Mouse (Mus musculus): ENCODE data around the gene R3hcc1l.

Gene R3hcc1l

DNA sequence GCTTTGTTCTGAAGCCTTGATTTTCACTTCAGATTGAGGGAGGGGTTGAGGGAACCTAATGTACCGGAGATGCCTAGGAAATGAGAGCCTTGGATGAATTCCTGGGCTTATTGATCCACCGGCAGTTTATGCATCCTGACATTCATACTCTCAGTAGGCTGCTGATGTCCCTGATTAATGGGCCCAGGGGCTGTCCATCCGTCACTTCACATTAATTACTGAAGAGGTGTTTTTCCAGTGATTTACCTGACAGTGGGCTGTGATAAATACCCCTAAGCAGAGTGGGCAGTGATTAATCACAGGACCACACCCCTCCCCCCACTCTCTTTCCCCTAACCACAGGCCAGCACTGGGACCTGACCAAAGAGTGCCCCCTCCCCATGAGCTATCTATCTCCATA lies 22.1 kb downstream of the R3hcc1l start:
- DNase-seq (ENCODE audit: low spot score in 2 of 2): no peak

DNA sequence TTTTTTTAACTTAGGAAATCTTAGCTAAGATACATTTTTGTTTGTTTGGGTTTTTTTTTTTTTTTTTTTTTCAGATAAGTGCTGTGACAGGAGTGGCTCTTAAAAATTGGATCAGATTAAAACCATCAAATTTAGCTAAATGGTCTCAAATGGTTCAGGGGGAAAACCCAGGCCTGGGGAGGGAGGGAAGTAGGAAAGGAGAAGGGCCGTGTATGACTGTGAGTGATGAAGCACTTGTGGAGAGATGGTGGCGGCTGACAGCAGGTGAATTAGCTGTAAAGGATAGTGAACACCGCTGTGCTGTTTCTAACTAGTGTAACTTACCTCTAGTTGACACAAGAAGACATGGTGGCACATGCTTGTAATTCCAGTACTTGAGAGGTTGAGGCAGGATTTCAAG lies 40.1 kb downstream of the R3hcc1l start:
- DNase-seq (ENCODE audit: low spot score in 2 of 2): no peak

GRCm38 (mm10) chr19:42561991-42562390 lies 43.4 kb downstream of the R3hcc1l start:
- DNase-seq (ENCODE audit: low spot score in 2 of 2): no peak

GRCm38 (mm10) chr19:42562981-42563380 lies 44.4 kb downstream of the R3hcc1l start:
- DNase-seq (ENCODE audit: low spot score in 2 of 2): no peak

DNA sequence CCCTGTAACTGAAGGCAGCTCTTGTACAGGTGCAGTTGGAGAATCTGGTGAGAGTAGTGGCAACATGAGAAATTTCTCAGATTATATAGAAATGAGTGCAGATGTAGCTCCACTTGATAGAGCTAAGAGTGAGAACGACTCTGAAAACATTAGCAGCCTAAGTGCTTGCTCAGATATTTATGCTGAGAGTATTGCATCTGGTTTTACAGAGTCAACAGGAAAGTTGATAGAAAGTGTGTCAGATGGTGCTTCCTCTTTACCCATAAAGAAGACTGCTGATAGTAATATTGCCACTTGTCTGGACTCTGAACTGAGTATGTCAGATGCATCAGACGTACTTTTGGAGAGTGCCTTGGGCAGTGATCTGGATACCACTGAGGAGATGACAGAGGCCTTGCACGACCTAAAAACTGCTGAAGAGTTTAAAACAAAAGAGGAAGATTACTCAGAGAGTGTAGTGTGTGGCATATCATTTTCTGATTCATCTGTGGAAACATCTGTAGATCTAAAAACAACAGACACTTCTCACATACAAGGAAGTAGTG lies 45.2 kb downstream of the R3hcc1l start:
- no peak for DNase-seq (ENCODE audit: low spot score in 2 of 2)

DNA sequence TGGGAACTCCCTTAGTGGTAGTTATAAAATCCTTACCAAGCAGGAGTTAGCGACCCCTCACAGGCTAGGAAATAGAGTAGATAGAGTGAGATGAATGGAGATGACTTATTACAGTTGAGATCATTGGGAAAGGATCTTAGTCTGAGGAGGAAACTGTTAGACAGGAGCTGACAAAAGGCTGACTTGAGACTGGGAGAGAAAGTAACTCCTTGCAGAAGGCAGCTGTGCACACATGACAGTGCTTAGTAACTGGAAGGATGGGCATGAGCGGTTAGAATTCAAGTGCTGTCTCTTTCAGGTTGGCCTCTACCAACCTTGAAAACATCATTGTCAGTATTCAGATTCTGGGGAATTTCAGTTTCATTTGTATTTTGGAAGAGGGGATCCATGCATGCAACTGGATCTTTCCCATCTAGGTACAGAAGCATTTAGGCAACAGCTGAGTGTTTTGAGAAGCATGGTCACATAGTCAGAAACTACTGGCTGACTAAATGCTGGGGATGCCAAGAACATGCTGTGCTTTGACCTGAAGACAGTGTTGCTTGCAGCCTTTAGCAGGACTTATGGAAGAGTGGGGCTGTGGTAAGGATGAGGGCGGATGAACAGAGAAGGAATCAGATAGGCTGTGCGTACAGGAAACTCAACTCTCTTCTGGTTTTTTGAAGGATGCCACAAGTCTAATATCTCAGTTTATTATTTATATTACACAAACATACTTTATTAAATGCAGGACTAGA lies 47.9 kb downstream of the R3hcc1l start:
- DNase-seq (ENCODE audit: low spot score in 2 of 2): no peak

- no peak for DNase-seq (ENCODE audit: low spot score in 2 of 2)
Measured at GRCm38 (mm10) chr19:42567020-42567419, 48.5 kb downstream of the R3hcc1l start.

DNA sequence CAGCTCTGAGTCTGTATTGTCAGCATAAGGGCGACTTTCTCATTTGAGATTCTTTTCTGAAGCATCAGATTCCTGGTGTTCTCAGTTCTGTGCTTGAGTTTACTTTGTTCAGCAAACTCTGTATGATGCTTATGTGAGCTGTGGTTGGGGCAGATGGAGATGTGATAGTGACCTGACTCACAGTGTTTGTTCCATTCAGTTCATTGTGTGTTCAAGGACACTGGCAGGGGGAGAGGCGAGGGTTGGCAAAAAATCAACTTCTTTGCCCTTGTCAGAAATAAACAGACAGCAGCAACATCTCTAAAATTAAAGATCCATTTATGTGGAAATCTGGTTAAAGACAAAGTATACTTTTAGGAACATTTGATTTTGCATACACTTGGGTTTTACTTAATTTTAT lies 50.5 kb downstream of the R3hcc1l start:
- DNase-seq (ENCODE audit: low spot score in 2 of 2): no peak

- DNase-seq (ENCODE audit: low spot score in 2 of 2): no peak
Measured at GRCm38 (mm10) chr19:42571291-42571690, 52.7 kb downstream of the R3hcc1l start.

- DNase-seq (ENCODE audit: low spot score in 2 of 2): no peak
Measured at GRCm38 (mm10) chr19:42575317-42575716, 56.8 kb downstream of the R3hcc1l start.

GRCm38 (mm10) chr19:42576856-42577255 lies 58.3 kb downstream of the R3hcc1l start:
- no peak for DNase-seq (ENCODE audit: low spot score in 2 of 2)

- no peak for DNase-seq (ENCODE audit: low spot score in 2 of 2)
Measured at GRCm38 (mm10) chr19:42578631-42579030, 60.1 kb downstream of the R3hcc1l start.

GRCm38 (mm10) chr19:42580701-42581100 lies 62.1 kb downstream of the R3hcc1l start:
- no peak for DNase-seq (ENCODE audit: low spot score in 2 of 2)

DNA sequence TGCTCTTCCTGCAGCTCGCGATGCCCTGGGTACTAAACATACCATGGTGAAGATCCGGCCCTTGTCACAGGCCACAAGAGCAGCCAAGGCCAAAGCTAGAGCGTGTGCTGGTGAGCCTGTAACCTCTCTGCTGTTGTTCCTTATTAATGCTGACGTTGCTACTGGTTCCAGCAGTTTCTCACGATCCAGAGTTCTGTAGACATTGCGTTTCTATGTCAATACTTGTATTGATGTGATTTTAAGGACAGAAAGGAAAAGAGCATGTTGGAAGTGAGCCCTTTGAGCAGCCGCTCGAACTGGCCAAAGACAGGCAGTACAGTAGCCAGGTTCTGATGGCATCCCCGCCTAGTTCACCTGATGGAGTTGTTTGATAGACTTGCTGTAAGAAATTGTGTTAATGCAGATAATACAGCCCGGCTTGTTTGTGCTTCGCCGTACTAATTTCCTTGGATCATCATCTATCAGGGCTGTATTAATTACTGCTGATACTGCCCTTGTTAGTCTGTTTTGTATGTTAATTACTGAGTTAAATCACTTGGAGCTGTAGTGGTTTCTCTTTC lies 64.3 kb downstream of the R3hcc1l start:
- no peak for DNase-seq (ENCODE audit: low spot score in 2 of 2)

- DNase-seq (ENCODE audit: low spot score in 2 of 2): no peak
Measured at GRCm38 (mm10) chr19:42583677-42584076, 65.1 kb downstream of the R3hcc1l start.

GRCm38 (mm10) chr19:42584188-42584587 lies 65.6 kb downstream of the R3hcc1l start:
- DNase-seq (ENCODE audit: low spot score in 2 of 2): no peak

DNA sequence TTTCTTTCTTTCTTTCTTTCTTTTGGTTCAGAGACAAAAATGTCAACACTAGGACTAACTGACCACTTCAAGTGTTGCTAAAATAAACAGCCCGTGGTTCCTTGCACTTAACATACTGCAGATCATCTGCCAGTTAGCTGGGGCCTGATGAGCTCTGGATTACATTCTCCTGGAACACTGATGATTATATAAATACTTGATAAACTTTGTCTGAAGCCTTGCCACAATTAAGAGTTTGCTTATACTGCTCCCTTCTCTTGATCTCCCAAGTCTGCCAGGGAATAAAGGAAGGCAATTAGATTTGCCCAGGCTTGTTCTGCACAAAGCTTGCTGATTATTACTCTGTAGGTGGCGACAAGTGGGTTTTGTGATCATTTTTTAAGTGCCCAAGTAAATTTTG lies 69.1 kb downstream of the R3hcc1l start:
- no peak for DNase-seq (ENCODE audit: low spot score in 2 of 2)

DNA sequence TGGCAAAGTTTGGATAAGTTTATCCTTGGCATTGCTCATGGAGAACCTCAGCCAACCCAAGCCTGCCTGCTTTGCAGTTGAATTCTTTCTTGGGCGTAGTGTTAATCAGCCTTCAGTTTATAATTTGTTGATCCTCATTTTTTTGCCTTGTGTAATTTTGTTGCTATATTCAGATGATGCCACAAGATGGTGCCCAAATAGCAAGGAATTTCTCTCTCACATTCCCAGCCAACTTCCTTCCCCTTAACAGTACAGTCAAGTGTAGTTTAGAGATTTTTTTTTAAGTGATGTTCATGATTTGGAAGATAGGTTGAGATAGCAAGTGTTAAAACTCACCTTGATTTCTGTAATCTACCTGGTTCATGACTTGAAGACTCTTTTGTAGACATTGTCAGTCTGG lies 70.7 kb downstream of the R3hcc1l start:
- no peak for DNase-seq (ENCODE audit: low spot score in 2 of 2)

DNA sequence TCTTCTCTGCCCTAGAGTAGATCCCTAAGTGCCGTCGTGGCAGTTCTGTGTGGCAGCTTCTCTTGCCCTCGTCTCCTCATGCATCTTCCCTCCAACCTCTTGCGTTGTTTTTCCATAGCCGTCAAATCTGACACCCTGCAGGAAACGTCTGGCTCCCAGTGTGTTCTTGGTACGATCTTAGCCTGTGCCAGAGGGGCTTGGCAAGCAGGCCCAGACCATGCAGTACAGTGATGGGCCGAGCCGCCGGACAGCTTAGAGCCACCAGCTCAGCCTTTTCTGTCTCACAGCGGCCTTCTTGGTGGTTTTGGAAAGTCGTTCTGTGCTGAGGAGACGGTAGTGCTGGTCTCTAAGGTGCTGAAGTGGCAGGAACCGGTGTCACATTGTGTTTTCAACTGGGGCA lies 73.0 kb downstream of the R3hcc1l start:
- DNase-seq (ENCODE audit: low spot score in 2 of 2): no peak

- no peak for DNase-seq (ENCODE audit: low spot score in 2 of 2)
Measured at GRCm38 (mm10) chr19:42593456-42593855, 74.9 kb downstream of the R3hcc1l start.

DNA sequence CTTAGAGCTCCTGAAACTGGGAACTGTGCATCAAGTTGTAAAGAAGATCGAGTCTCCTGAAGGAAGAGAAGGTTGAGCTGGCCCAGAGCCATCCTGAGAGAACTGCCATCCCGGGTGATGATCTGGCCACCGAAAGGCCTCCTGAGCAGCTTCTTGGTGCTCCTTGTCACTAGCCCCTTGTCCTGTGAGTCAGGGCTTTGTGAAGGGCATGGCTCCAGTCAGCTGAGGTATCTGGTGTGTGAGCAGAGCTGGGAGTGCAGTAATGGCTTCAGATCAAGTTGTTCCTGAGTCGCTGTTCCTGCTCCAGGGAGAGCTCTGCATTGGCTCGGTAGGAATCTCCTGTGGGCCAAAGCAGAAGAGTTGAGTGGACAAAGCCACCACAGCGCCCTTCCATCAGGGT lies 76.5 kb downstream of the R3hcc1l start:
- DNase-seq (ENCODE audit: low spot score in 2 of 2): no peak

GRCm38 (mm10) chr19:42597286-42597685 lies 78.7 kb downstream of the R3hcc1l start:
- DNase-seq (ENCODE audit: low spot score in 2 of 2): no peak

DNA sequence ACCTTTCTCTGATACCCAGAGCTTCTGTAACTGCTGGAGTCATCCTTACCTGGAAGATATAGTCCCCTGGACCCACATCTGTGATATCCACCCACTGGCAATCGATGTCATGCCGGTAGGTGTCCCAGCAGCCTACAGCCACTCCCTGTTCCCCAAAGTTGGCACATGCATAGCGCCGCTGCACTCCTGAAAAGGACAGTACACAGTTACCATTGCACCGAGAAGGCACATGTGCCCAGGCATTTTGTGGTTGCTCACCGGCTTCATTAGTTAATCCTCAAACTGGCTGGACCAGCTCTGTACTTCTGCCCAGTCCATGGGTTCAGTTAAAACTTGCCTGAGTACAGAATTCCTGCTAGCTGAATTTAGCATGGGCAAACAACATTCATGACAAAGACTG lies 79.3 kb downstream of the R3hcc1l start:
- DNase-seq (ENCODE audit: low spot score in 2 of 2): no peak
